Mouse (Mus musculus): ENCODE data around the gene Zfhx2. TPM values are rescaled to one million over a fixed set of nuclear protein-coding genes. Genes with fewer than 3 reads are reported as not detected.

The Zfhx2 gene
- total and polyA plus RNA-seq, 2 experiments from 2014 or later: 1.1 to 1.8 TPM

DNA sequence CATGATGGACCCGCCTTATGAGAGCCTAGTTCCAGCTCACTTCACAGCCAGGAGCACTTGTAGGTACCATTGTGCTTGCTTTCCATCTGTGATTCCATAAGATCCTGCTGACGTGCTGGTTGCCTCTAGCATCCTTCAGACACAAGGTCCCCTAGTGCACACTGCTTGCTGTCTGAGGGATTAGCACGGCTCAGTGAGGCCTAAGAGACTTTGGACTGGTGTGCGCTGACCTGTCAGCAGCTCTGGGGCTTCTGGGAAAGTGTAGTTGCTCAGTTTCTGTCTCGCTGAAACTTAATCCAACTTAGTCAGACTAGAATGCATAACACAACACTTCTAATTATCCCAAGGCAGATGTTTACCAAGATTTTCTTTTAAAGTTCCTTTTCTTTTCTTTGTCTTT, 32.2 kb downstream of the Zfhx2 start:
- peaks cover 15% of the 10 kb centered on the region; the same call in 1 of the 2 replicates for H3K4me1 ChIP-seq (ENCODE audit: control insufficient read depth, insufficient read depth)
- ATAC-seq (ENCODE audit: insufficient read depth, low read depth) (no peak), DNase-seq (ENCODE audit: low spot score) (no peak)
- H3K9me3 ChIP-seq (replicated peaks; ENCODE audit: control insufficient read depth, low read length): no peaks in the 10 kb centered on the region
- 54% methylated on average over 5 of the region's 5 CpGs for WGBS
- no peak overlapping the region for H3K4me3 ChIP-seq (ENCODE audit: low read depth, low read length)
- no peak overlapping the region for H3K4me2 ChIP-seq (ENCODE audit: low read depth, low read length)
- H3K9ac ChIP-seq (replicated peaks; ENCODE audit: low read depth, low read length): no peak overlapping the region
- no peak overlapping the region for H3K27ac ChIP-seq (ENCODE audit: low read depth)
- H3K27me3 ChIP-seq (ENCODE audit: control insufficient read depth, insufficient read depth, low read length): 0 out of 2 replicates have a peak, but pooled peaks cover 10% of the 10 kb centered on the region
- H3K36me3 ChIP-seq (replicated peaks; ENCODE audit: control insufficient read depth, insufficient read depth, low read length): no peaks in the 10 kb centered on the region
- TF ChIP-seq EP300 (IDR thresholded peaks at IDR 0.05; ENCODE audit: low read depth) (no peak), CTCF (IDR thresholded peaks at IDR 0.05; ENCODE audit: low read depth) (no peak)

DNA sequence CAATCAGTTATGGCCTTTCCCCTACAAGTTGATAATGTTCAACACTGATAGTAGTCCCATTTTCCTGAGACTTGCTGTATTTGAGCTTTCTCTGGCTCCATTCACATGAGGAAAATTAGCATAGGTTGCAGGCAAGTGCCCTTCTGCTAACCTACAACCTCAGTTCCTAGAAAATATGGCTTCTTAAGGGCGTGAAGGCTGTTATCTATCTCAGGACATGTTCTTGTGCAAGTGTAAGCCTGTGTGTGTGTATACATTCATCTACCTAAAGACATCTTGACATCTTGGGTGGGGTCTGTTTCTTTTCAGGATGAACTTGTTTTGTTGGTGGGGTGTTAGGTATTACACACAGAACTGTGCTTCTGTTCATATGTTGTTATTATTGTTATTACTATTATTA, 33.1 kb downstream of the Zfhx2 start:
- DNase-seq (ENCODE audit: low spot score): no peak

DNA sequence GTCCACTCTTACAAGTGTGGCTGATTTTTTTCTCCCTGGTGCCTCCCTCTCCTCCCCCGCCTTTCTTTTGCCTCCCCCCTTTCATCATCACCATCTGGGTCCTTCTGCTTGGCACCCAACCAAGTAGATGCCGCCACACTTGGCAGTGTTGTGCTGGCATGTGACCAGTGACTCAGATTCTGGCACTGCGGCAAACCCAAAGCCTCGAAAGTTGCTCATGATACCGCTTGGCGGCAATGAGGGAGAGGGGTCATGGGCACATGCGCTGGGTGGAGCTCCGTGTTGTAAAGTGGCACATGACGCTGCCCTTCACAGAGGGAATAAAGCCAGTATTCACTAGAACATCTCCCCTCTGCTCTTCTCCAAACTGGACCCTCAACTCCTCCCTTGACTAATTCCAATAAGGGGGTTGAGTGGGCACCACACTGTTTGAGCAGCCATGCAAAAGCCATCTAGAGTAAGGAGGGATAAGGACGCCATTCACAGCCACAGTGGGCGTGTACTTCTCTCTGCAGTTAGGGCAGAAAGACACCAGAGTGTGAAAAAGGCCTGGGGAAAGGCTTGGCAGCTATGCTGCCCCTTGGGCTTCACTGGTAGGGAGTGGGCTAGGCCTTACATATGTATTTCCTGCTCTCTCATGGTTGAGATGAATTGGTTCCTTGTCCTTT, 36.8 kb downstream of the Zfhx2 start:
- TF ChIP-seq CTCF (IDR thresholded peaks at IDR 0.05; ENCODE audit: low read depth) (no peak), EP300 (IDR thresholded peaks at IDR 0.05; ENCODE audit: low read depth) (0 out of 2 replicates have a peak, but pooled peaks have one; percentile 21)
- peak; percentile 82 for ATAC-seq (ENCODE audit: insufficient read depth, low read depth)
- no peak overlapping the region for H3K9ac ChIP-seq (replicated peaks; ENCODE audit: low read depth, low read length)
- no peaks in the 10 kb centered on the region for H3K9me3 ChIP-seq (replicated peaks; ENCODE audit: control insufficient read depth, low read length)
- no peak overlapping the region for H3K4me3 ChIP-seq (ENCODE audit: low read depth, low read length)
- H3K36me3 ChIP-seq (replicated peaks; ENCODE audit: control insufficient read depth, insufficient read depth, low read length): no peaks in the 10 kb centered on the region
- no peak overlapping the region for H3K27ac ChIP-seq (ENCODE audit: low read depth)
- peaks cover 7% of the 10 kb centered on the region; the same call in 1 of the 2 replicates for H3K4me1 ChIP-seq (ENCODE audit: control insufficient read depth, insufficient read depth)
- DNase-seq (ENCODE audit: low spot score): peak; percentile 51
- WGBS: 51% methylated on average over 11 of the region's 11 CpGs
- H3K4me2 ChIP-seq (ENCODE audit: low read depth, low read length): no peak overlapping the region
- H3K27me3 ChIP-seq (ENCODE audit: control insufficient read depth, insufficient read depth, low read length): no peaks in the 10 kb centered on the region

More for the DNA sequence above, 33.1 kb downstream of the Zfhx2 start:
- H3K36me3 ChIP-seq (replicated peaks; ENCODE audit: control insufficient read depth, insufficient read depth, low read length): no peaks in the 10 kb centered on the region
- H3K4me2 ChIP-seq (ENCODE audit: low read depth, low read length): no peak overlapping the region
- H3K4me1 ChIP-seq (ENCODE audit: control insufficient read depth, insufficient read depth): peaks cover 15% of the 10 kb centered on the region; the same call in 1 of the 2 replicates
- TF ChIP-seq CTCF (IDR thresholded peaks at IDR 0.05; ENCODE audit: low read depth) (no peak), EP300 (IDR thresholded peaks at IDR 0.05; ENCODE audit: low read depth) (no peak)
- no peak overlapping the region for H3K9ac ChIP-seq (replicated peaks; ENCODE audit: low read depth, low read length)
- no peak for ATAC-seq (ENCODE audit: insufficient read depth, low read depth)
- no peak overlapping the region for H3K27ac ChIP-seq (ENCODE audit: low read depth)
- no peaks in the 10 kb centered on the region for H3K9me3 ChIP-seq (replicated peaks; ENCODE audit: control insufficient read depth, low read length)
- 68% methylated on average over 1 of the region's 1 CpGs for WGBS
- no peak overlapping the region for H3K4me3 ChIP-seq (ENCODE audit: low read depth, low read length)
- 0 out of 2 replicates have a peak, but pooled peaks cover 7% of the 10 kb centered on the region for H3K27me3 ChIP-seq (ENCODE audit: control insufficient read depth, insufficient read depth, low read length)

DNA sequence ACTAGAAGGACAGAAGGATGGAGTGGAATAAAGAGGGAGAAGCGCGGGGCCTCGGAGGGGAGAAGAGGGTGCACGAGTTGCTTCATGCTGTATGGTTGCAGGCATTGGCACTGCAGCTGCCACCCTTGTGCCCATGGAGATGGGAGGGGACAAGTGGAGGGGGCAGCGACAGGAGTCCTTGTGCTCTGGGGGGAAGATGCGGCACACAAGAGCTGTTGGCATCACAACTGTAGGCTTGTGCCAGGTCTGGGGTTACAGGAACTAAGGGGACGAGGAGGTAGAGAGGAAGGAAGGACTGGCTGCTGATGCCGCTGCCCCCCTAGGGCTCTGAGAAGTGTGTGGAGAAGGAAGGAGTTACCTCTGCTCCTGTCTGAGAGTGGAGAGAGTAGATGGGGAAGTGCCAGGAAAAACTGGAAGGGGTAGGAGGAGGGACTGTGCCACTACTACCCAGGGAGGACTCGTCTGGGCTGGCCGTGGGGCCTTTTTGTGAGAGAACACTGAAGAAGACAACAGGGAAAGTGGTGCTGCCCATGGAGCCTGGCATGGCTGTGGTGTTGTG, 37.9 kb downstream of the Zfhx2 start:
- no peak for TF ChIP-seq EP300 (IDR thresholded peaks at IDR 0.05; ENCODE audit: low read depth)
- no peak for TF ChIP-seq CTCF (IDR thresholded peaks at IDR 0.05; ENCODE audit: low read depth)
- Histone ChIP-seq H3K4me1 (ENCODE audit: control insufficient read depth, insufficient read depth) (0 out of 2 replicates have a peak, but pooled peaks cover 3% of the 10 kb centered on the region), H3K9ac (replicated peaks; ENCODE audit: low read depth, low read length) (no peak overlapping the region), H3K4me2 (ENCODE audit: low read depth, low read length) (no peak overlapping the region), H3K27me3 (ENCODE audit: control insufficient read depth, insufficient read depth, low read length) (no peaks in the 10 kb centered on the region), H3K9me3 (replicated peaks; ENCODE audit: control insufficient read depth, low read length) (no peaks in the 10 kb centered on the region), H3K36me3 (replicated peaks; ENCODE audit: control insufficient read depth, insufficient read depth, low read length) (no peaks in the 10 kb centered on the region), H3K4me3 (ENCODE audit: low read depth, low read length) (no peak overlapping the region), H3K27ac (ENCODE audit: low read depth) (no peak overlapping the region)
- DNase-seq (ENCODE audit: low spot score) (no peak), ATAC-seq (ENCODE audit: insufficient read depth, low read depth) (no peak)
- 74% methylated on average over 10 of the region's 10 CpGs for WGBS

DNA sequence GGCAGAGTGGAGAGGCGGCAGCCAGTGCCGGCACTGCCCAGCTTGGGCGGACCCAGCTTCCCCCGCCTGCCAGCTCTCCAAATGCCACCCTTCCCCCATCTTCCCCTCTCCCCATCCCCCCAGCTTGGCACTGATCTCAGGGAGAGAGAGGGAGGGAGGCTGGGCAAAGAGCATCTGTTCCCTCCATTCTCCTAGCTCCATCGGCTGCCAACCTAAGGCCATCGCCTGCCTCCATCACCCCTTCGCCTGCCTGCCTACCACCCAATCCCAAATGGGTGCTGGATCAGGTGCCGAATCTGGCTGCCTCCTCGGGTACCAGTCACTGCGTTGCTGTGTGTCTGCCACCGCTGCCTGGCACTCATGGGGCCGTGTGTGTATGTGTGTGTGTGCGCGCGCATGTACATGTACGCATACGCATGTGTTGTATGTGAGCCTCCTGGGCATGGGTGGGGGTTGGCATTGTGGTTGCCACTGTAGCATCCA, 38.4 kb downstream of the Zfhx2 start:
- H3K36me3 ChIP-seq (replicated peaks; ENCODE audit: control insufficient read depth, insufficient read depth, low read length): no peaks in the 10 kb centered on the region
- H3K4me3 ChIP-seq (ENCODE audit: low read depth, low read length): no peak overlapping the region
- no peak for DNase-seq (ENCODE audit: low spot score)
- TF ChIP-seq EP300 (IDR thresholded peaks at IDR 0.05; ENCODE audit: low read depth) (no peak), CTCF (IDR thresholded peaks at IDR 0.05; ENCODE audit: low read depth) (no peak)
- ATAC-seq (ENCODE audit: insufficient read depth, low read depth): no peak
- H3K4me2 ChIP-seq (ENCODE audit: low read depth, low read length): no peak overlapping the region
- no peaks in the 10 kb centered on the region for H3K27me3 ChIP-seq (ENCODE audit: control insufficient read depth, insufficient read depth, low read length)
- H3K27ac ChIP-seq (ENCODE audit: low read depth): no peak overlapping the region
- WGBS: 81% methylated on average over 17 of the region's 17 CpGs
- no peak overlapping the region for H3K9ac ChIP-seq (replicated peaks; ENCODE audit: low read depth, low read length)
- H3K4me1 ChIP-seq (ENCODE audit: control insufficient read depth, insufficient read depth): no peaks in the 10 kb centered on the region
- no peaks in the 10 kb centered on the region for H3K9me3 ChIP-seq (replicated peaks; ENCODE audit: control insufficient read depth, low read length)

All from heart, postnatal 0 days (tissue).